Mouse (Mus musculus) kidney, embryonic 14.5 days (tissue): ENCODE data around the gene Stk32b. TPM values are rescaled to one million over a fixed set of nuclear protein-coding genes. Genes with fewer than 3 reads are reported as not detected.

ENCODE experiments used
- ATAC-seq: fragments of 200-750 bp; cut with Nextera tagmentation; 2 replicates; pipeline ENCODE4 v1.8.0; 2017; ENCODE audit warnings: moderate number of reproducible peaks, mild to moderate bottlenecking, moderate TSS enrichment, moderate library complexity; ENCODE audit not compliant: low FRiP score, low TSS enrichment
- H3K27ac ChIP-seq: fragments of 300-500 bp; sonication (generic); 2 replicates; pipeline ENCODE4 v1.5.1; 2014; ENCODE audit warnings: low read depth, mild to moderate bottlenecking, low read length, moderate library complexity, mixed read lengths
- H3K27me3 ChIP-seq: fragments of 300-500 bp; sonication (generic); 2 replicates; pipeline ENCODE4 v1.6.1; 2014; ENCODE audit warnings: mild to moderate bottlenecking, low read length; ENCODE audit not compliant: control insufficient read depth, insufficient read depth
- H3K36me3 ChIP-seq: fragments of 300-500 bp; sonication (generic); 2 replicates; pipeline ENCODE4 v1.6.1; 2014; ENCODE audit warnings: low read length, mixed read lengths; ENCODE audit not compliant: control insufficient read depth, insufficient read depth
- H3K4me1 ChIP-seq: fragments of 300-500 bp; sonication (generic); 2 replicates; pipeline ENCODE4 v1.6.1; 2014; ENCODE audit warnings: low read length, mixed read lengths; ENCODE audit not compliant: control insufficient read depth, insufficient read depth
- H3K4me2 ChIP-seq: fragments of 300-500 bp; sonication (generic); replicated peaks from 2 replicates; pipeline ENCODE4 v1.6.1; 2014; ENCODE audit warnings: low read depth, mild to moderate bottlenecking, low read length
- H3K4me3 ChIP-seq: fragments of 300-500 bp; sonication (generic); 2 replicates; pipeline ENCODE4 v1.5.1; 2014; ENCODE audit warnings: mild to moderate bottlenecking, low read length
- H3K9ac ChIP-seq: fragments of 300-500 bp; sonication (generic); 2 replicates; pipeline ENCODE4 v1.6.1; 2014; ENCODE audit warnings: low read depth, mild to moderate bottlenecking, low read length, moderate library complexity
- H3K9me3 ChIP-seq: fragments of 300-500 bp; sonication (generic); 2 replicates; pipeline ENCODE4 v1.6.1; 2016; ENCODE audit warnings: low read length; ENCODE audit not compliant: control insufficient read depth
- WGBS: fragments of 180-500 bp; shearing (Covaris S2); extraction: QIAGEN DNeasy Blood & Tissue Kit; methylation state at CpG from one replicate; pipeline ENCODE4 v1.1.7; 2014; 5-methylcytosine and 5-hydroxymethylcytosine counted together
- polyA plus RNA-seq: library from polyadenylated mRNA; unstranded; fragments of >200 nt; fragmentation: Nextera tagmentation; extraction: Ambion mirVana; gene quantifications from 2 replicates; pipeline ENCODE4 v1.2.1, GENCODE M21; 2014

The Stk32b gene
- polyA plus RNA-seq, 1 experiment from 2014 or later = 3.7 TPM

- H3K27ac ChIP-seq = no peak overlapping the region
- H3K36me3 ChIP-seq = no peaks in the 10 kb centered on the region
- 77% methylated on average over 7 of the region's 7 CpGs for WGBS
- no peak overlapping the region for H3K4me2 ChIP-seq
- H3K4me1 ChIP-seq = no peaks in the 10 kb centered on the region
- H3K4me3 ChIP-seq = no peak overlapping the region
- H3K9me3 ChIP-seq = peaks cover 5% of the 10 kb centered on the region; the same call in 1 of the 2 replicates
- H3K27me3 ChIP-seq = no peaks in the 10 kb centered on the region
- H3K9ac ChIP-seq = no peak overlapping the region
- ATAC-seq = no peak
These were observed 72.9 kb downstream of the Stk32b start for GRCm38 (mm10) chr5:37644082-37644481.

- Histone ChIP-seq H3K27me3 (no peaks in the 10 kb centered on the region), H3K4me1 (no peaks in the 10 kb centered on the region), H3K4me2 (no peak overlapping the region), H3K9ac (no peak overlapping the region), H3K27ac (no peak overlapping the region), H3K36me3 (no peaks in the 10 kb centered on the region), H3K4me3 (no peak overlapping the region), H3K9me3 (no peaks in the 10 kb centered on the region)
- WGBS = 90% methylated on average over 7 of the region's 7 CpGs
- no peak for ATAC-seq
These were observed 74.5 kb downstream of the Stk32b start for GRCm38 (mm10) chr5:37642486-37642885.

DNA sequence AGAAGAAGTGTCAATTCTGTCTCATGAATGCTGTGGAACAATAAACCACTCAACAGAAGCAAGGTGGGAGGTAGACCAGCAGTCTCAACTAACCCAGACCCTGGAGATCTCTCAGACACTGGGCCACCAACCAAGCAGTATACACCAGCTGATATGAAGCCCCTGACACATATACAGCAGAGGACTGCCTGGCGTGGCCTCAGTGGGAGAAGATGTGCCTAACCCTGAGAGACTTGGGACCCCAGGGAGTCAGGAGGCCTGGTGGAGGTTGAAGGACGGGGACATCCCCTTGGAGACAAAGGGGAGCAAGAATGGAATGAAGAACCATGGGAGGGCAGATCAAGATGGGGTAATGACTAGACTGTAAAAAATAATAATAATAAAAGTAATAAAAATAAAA lies 82.2 kb downstream of the Stk32b start:
- Histone ChIP-seq H3K36me3 (no peaks in the 10 kb centered on the region), H3K9me3 (peaks cover 5% of the 10 kb centered on the region; the same call in 1 of the 2 replicates), H3K27ac (no peak overlapping the region), H3K4me2 (no peak overlapping the region), H3K9ac (no peak overlapping the region), H3K4me1 (no peaks in the 10 kb centered on the region), H3K27me3 (no peaks in the 10 kb centered on the region), H3K4me3 (no peak overlapping the region)
- 76% methylated on average over 2 of the region's 2 CpGs for WGBS
- ATAC-seq = no peak

GRCm38 (mm10) chr5:37627437-37628163 lies 89.4 kb downstream of the Stk32b start:
- ATAC-seq = no peak
- Histone ChIP-seq H3K27ac (no peak overlapping the region), H3K4me2 (no peak overlapping the region), H3K9me3 (peaks cover 8% of the 10 kb centered on the region; the same call in 1 of the 2 replicates), H3K4me3 (no peak overlapping the region), H3K36me3 (no peaks in the 10 kb centered on the region), H3K9ac (no peak overlapping the region), H3K27me3 (no peaks in the 10 kb centered on the region), H3K4me1 (no peaks in the 10 kb centered on the region)
- WGBS = 86% methylated on average over 8 of the region's 8 CpGs

DNA sequence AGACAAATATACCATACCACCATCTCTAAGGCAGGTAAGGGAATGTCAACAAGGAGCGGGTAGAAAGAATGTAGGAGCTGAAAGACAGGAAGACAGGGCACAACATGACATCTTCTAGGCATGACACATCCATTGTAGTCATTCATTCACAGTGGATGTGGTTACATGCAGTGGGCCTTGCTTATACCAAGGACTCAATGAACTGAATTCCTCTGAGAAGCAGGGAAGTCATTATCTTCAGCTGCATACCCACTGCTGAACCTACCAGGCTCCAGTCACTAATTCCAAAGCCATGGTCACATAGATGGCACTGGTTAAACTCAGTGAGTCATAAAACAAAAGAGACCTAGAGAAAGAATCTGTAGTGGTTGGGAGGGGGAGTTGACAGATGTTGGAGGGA lies 105.1 kb downstream of the Stk32b start:
- Histone ChIP-seq H3K27ac (no peak overlapping the region), H3K9ac (no peak overlapping the region), H3K4me3 (no peak overlapping the region), H3K4me2 (no peak overlapping the region), H3K9me3 (no peaks in the 10 kb centered on the region), H3K27me3 (no peaks in the 10 kb centered on the region), H3K36me3 (no peaks in the 10 kb centered on the region), H3K4me1 (no peaks in the 10 kb centered on the region)
- no peak for ATAC-seq
- WGBS = 97% methylated on average over 1 of the region's 1 CpGs

DNA sequence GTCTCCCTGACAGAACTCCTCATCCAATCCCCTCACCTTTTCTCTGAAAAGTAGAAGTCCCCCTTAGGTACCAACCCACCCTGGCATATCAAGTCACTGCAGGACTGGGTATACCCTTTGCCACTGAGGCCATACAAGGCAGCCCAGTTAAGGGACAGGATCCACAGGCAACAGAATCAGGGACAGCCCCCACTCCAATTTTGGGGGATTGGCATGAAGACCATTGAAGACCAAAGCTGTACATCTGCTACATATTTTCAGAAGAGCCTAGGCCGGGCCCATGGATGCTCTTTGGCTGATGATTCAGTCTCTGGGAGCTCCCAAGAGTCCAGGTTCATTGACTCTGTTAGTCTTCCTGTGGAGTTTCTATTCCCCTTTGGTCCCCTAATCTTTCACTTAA lies 117.4 kb downstream of the Stk32b start:
- no peaks in the 10 kb centered on the region for H3K4me1 ChIP-seq
- no peak overlapping the region for H3K9ac ChIP-seq
- no peaks in the 10 kb centered on the region for H3K27me3 ChIP-seq
- WGBS = 85% methylated on average over 1 of the region's 1 CpGs
- H3K36me3 ChIP-seq = no peaks in the 10 kb centered on the region
- H3K4me2 ChIP-seq = no peak overlapping the region
- no peak overlapping the region for H3K27ac ChIP-seq
- H3K9me3 ChIP-seq = no peaks in the 10 kb centered on the region
- no peak for ATAC-seq
- no peak overlapping the region for H3K4me3 ChIP-seq

- Histone ChIP-seq H3K4me3 (no peak overlapping the region), H3K4me2 (no peak overlapping the region)
- WGBS = 93% methylated on average over 4 of the region's 4 CpGs
These were observed 118.7 kb downstream of the Stk32b start for GRCm38 (mm10) chr5:37598271-37598670.

DNA sequence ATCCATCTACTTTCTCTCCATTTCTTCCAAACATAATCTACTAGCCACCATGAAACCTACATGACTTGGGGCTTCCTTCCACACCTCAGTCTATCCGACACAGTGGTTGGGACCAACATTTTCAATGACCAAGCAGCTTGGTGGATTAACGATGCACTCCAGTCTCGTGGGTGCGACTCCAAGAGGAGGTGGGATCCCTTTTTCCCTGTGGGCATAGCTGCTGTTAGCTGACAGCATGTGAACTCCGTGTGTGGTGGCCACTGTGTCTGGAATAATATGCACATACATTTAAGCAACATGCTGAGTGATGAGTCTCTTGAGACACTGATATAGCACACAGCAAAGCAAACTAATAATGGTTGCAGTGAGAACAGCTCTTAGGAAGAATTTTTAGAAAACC lies 124.6 kb downstream of the Stk32b start:
- H3K27me3 ChIP-seq = no peaks in the 10 kb centered on the region
- H3K9me3 ChIP-seq = no peaks in the 10 kb centered on the region
- no peak overlapping the region for H3K27ac ChIP-seq
- 86% methylated on average over 5 of the region's 5 CpGs for WGBS
- no peak overlapping the region for H3K4me2 ChIP-seq
- ATAC-seq = no peak
- no peak overlapping the region for H3K4me3 ChIP-seq
- H3K4me1 ChIP-seq = no peaks in the 10 kb centered on the region
- no peak overlapping the region for H3K9ac ChIP-seq
- no peaks in the 10 kb centered on the region for H3K36me3 ChIP-seq

More at GRCm38 (mm10) chr5:37598271-37598670, 118.7 kb downstream of the Stk32b start:
- H3K4me1 ChIP-seq = no peaks in the 10 kb centered on the region
- no peaks in the 10 kb centered on the region for H3K9me3 ChIP-seq
- no peaks in the 10 kb centered on the region for H3K27me3 ChIP-seq
- H3K36me3 ChIP-seq = no peaks in the 10 kb centered on the region
- ATAC-seq = no peak
- H3K9ac ChIP-seq = no peak overlapping the region
- H3K27ac ChIP-seq = no peak overlapping the region

- no peak overlapping the region for H3K27ac ChIP-seq
- no peaks in the 10 kb centered on the region for H3K9me3 ChIP-seq
- H3K27me3 ChIP-seq = no peaks in the 10 kb centered on the region
- no peak for ATAC-seq
- no peak overlapping the region for H3K4me3 ChIP-seq
- H3K9ac ChIP-seq = no peak overlapping the region
- no peaks in the 10 kb centered on the region for H3K4me1 ChIP-seq
- no peak overlapping the region for H3K4me2 ChIP-seq
- WGBS = 71% methylated on average over 5 of the region's 5 CpGs
- H3K36me3 ChIP-seq = no peaks in the 10 kb centered on the region
These were observed 129.1 kb downstream of the Stk32b start for GRCm38 (mm10) chr5:37587861-37588260.
